Mouse (Mus musculus) erythroblast, embryonic 14.5 days (primary cell): ENCODE data around the gene Fbxl17.

Experiments used
- GATA1 ChIP-seq: IDR thresholded peaks from 2 replicates; pipeline ENCODE4 v1.6.1; 2012; ENCODE audit warnings: low read length, inconsistent platforms, mixed read lengths
- TAL1 ChIP-seq: IDR thresholded peaks from 3 replicates; pipeline ENCODE4 v1.6.1; 2012; ENCODE audit warnings: low read length, inconsistent platforms, mixed read lengths

DNA sequence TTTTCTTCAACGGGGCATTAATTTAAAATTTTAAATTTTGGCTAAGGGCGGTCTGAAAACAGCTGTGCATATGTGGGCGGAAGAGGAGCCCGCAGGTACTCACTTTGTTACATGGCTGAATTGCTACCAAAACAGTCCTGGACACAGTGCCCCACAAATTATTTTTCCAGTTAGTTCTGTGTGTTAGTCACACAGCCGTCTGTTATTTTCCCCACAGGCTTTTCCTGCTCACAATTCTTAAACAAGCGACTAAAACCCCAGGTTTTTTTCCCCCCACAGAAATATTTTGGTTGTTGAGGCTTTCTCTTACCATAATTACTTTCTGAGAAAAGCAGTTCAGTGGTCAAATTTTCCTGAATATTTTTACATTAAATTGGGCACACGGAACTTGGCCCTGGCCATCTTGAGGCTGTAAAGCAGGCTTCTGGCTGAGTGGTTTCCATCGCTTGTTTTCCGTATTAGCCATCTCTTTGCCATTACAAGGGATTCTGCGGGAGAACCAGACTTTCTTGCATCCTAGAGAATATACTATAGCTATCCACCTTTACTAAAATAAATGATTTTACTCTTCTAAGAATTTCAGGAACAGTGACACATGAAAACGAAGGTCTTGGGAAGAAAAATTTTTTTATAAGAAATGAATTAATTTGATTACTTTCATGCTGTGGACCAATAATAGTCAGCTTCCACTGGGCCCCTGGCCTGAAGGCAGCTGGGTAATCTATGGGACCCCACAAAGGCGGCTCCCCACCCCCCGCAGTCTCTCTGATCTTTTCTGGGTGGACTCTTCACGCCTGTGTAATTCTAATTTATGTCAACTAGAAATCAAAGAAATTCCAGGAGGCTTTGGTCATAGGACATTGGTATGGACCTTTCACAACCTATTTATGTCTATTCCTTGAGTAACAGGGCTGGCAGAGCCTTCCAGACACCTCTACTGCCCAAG, 424.5 kb downstream of the Fbxl17 start:
- no peak for TF ChIP-seq GATA1
- no peak for TF ChIP-seq TAL1
